Mouse (Mus musculus) thymus, postnatal 36 days (tissue): ENCODE data around the gene Tff2.

Experiments
- DNase-seq, 2 experiments: peaks; one replicate each; pipeline ENCODE4 v3.0.0; 2022; ENCODE audit warnings: mixed read lengths in 2 of 2

Gene Tff2

GRCm38 (mm10) chr17:31144040-31145037 is at the start of gene Tff2:
Gene Tff2 (minus strand): TSS chr17:31144282.
- no peak for DNase-seq

- DNase-seq: no peak
Measured at GRCm38 (mm10) chr17:31193360-31193759, 49.3 kb upstream of the Tff2 start.

- no peak for DNase-seq
Measured at GRCm38 (mm10) chr17:31192663-31193062, 48.6 kb upstream of the Tff2 start.

GRCm38 (mm10) chr17:31191825-31192224 is 47.7 kb upstream of the Tff2 start:
- no peak for DNase-seq

- DNase-seq: peak; percentile 78 to 81
Measured at GRCm38 (mm10) chr17:31187370-31187769, 43.3 kb upstream of the Tff2 start.

GRCm38 (mm10) chr17:31184269-31184990 is 40.3 kb upstream of the Tff2 start:
- peak in 1 of 2 experiments; percentile 38 for DNase-seq

GRCm38 (mm10) chr17:31183180-31183974 is 39.3 kb upstream of the Tff2 start:
- peak; percentile 29 to 63 for DNase-seq

GRCm38 (mm10) chr17:31181490-31181889 is 37.4 kb upstream of the Tff2 start:
- DNase-seq: no peak

- DNase-seq: peak; percentile 47 to 71
Measured at GRCm38 (mm10) chr17:31176321-31176720, 32.2 kb upstream of the Tff2 start.

- DNase-seq: no peak
Measured at GRCm38 (mm10) chr17:31169796-31170195, 25.7 kb upstream of the Tff2 start.

GRCm38 (mm10) chr17:31165127-31165526 is 21.0 kb upstream of the Tff2 start, which contains the start of gene Tff1:
Gene Tff1 (minus strand): TSS chr17:31165277.
- DNase-seq: no peak

- DNase-seq: peak; percentile 58 to 83
Measured at GRCm38 (mm10) chr17:31163821-31164220, 19.7 kb upstream of the Tff2 start.

- DNase-seq: peak in 1 of 2 experiments; percentile 41
Measured at GRCm38 (mm10) chr17:31162607-31163006, 18.5 kb upstream of the Tff2 start.

- no peak for DNase-seq
Measured at GRCm38 (mm10) chr17:31160291-31160690, 16.2 kb upstream of the Tff2 start.

- DNase-seq: no peak
Measured at GRCm38 (mm10) chr17:31157921-31158320, 13.8 kb upstream of the Tff2 start.

- peak; percentile 33 to 45 for DNase-seq
Measured at GRCm38 (mm10) chr17:31153785-31154184, 9.7 kb upstream of the Tff2 start.

GRCm38 (mm10) chr17:31152966-31153499 is 9.0 kb upstream of the Tff2 start:
- DNase-seq: no peak

GRCm38 (mm10) chr17:31152512-31152911 is 8.4 kb upstream of the Tff2 start:
- no peak for DNase-seq

GRCm38 (mm10) chr17:31145998-31146397 is 1.9 kb upstream of the Tff2 start:
- no peak for DNase-seq

- no peak for DNase-seq
Measured at GRCm38 (mm10) chr17:31142116-31142515, 2.0 kb downstream of the Tff2 start.

GRCm38 (mm10) chr17:31138398-31138797 is 5.7 kb downstream of the Tff2 start:
- DNase-seq: peak; percentile 71 to 72

- DNase-seq: no peak
Measured at GRCm38 (mm10) chr17:31136821-31137220, 7.3 kb downstream of the Tff2 start.
